ENCODE assay signal across 9 mouse cellular contexts in the genomic region with DNA sequence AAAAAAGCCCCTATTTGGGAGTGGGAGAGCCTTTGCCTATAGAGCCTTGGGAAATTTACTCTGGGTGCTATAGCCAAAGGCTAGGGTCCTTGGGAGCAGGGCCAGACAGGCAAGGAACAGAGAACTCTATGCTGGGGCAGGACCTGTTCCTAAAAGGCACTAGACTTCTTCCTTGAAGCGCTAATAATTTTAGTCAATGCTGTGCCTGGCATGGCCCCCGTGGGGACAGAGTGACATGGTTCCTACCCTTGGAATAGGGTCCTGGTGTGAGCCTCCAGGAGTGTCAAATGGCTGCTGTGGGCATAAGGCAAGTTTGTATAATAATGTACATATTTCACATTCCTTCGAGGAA. TPM values are rescaled to one million over a fixed set of nuclear protein-coding genes. Genes with fewer than 3 reads are reported as not detected.
DNase-seq lines count a peak whose midpoint lies in the region; ATAC-seq and TF ChIP-seq lines count a peak whose summit lies in the region.
"Had no signal": no experiment of that assay in that cellular context is flagged by ENCODE, and none has a peak within 500 bp of the region (broad histone marks: within the 10 kb centered on the region; RNA-seq: fewer than 3 reads in every experiment).

No protein-coding gene starts in this region.

- no peaks in the 10 kb centered on the region for H3K9me3 ChIP-seq in heart, embryonic 12.5 days (replicated peaks)
- peaks cover 4% of the 10 kb centered on the region for H3K9me3 ChIP-seq in CH12.LX (replicated peaks; ENCODE audit: low read length)
- no peaks in the 10 kb centered on the region for H3K9me3 ChIP-seq in forebrain, embryonic 16.5 days (ENCODE audit: control insufficient read depth, low read length)
- no peaks in the 10 kb centered on the region for H3K9me3 ChIP-seq in limb, embryonic 15.5 days

- ATAC-seq in heart, embryonic 12.5 days (ENCODE audit: insufficient number of reproducible peaks, low FRiP score), result no peak
- ATAC-seq in forebrain, embryonic 16.5 days, result no peak
- no peak for ATAC-seq in limb, embryonic 15.5 days (ENCODE audit: insufficient number of reproducible peaks, low FRiP score, low TSS enrichment, low read depth)
- ATAC-seq in cerebellum, adult (ENCODE audit: insufficient number of reproducible peaks, low FRiP score, low TSS enrichment), result no peak

- peaks cover 8% of the 10 kb centered on the region; the same call in 1 of the 2 replicates for H3K4me1 ChIP-seq in heart, embryonic 12.5 days (replicated peaks)
- peaks cover 39 to 64% of the 10 kb centered on the region in 2 experiments for H3K4me1 ChIP-seq in CH12.LX (ENCODE audit: control insufficient read depth in 1 of 2, insufficient read depth in 2 of 2)
- H3K4me1 ChIP-seq in forebrain, embryonic 16.5 days (replicated peaks; ENCODE audit: control insufficient read depth, insufficient read depth, low read length), result 0 out of 2 replicates have a peak, but pooled peaks cover 2% of the 10 kb centered on the region
- H3K4me1 ChIP-seq in limb, embryonic 15.5 days, result peaks cover 18% of the 10 kb centered on the region

- DNase-seq in heart, adult 8-10 months (ENCODE audit: low spot score), result no peak
- no peak for DNase-seq in CH12.LX (ENCODE audit: extremely low read depth)
- no peak for DNase-seq in cerebellum, adult 9-11 months
- DNase-seq in left cerebral cortex, adult 18-20 months (ENCODE audit: low spot score in 2 of 2), result no peak

- dilution Hi-C loops in CH12.LX (cut with MboI; ENCODE audit: extremely low pct_ligation_motif_present, extremely low pct_unique_long_range_greater_than_20kb, low sequenced_read_pairs), result no loop called here

- H3K4me3 ChIP-seq in heart, embryonic 12.5 days, result peak overlapping the region; percentile 52
- H3K4me3 ChIP-seq in CH12.LX (replicated peaks in 1 of 3; ENCODE audit: low read depth in 2 of 3, low read length in 2 of 3, poor library complexity in 1 of 3), result peak overlapping the region in 2 of 3 experiments; percentile 35 to 74
- H3K4me3 ChIP-seq in forebrain, embryonic 16.5 days (replicated peaks; ENCODE audit: low read length), result no peak overlapping the region
- H3K4me3 ChIP-seq in limb, embryonic 15.5 days, result peak overlapping the region; percentile 51

- TF ChIP-seq CTCF in CH12.LX (conservative IDR thresholded peaks at IDR 0.05 in 1 of 2, IDR thresholded peaks at IDR 0.05 in 1 of 2; ENCODE audit: low read depth in 2 of 2, low read length in 2 of 2), result no peak

- no peak for TF ChIP-seq RAD21 in CH12.LX (IDR thresholded peaks at IDR 0.05; ENCODE audit: low read depth, low read length)

- H3K27ac ChIP-seq in heart, embryonic 12.5 days (ENCODE audit: poor library complexity, severe bottlenecking), result no peak overlapping the region
- no peak overlapping the region for H3K27ac ChIP-seq in CH12.LX (ENCODE audit: insufficient read depth, low read depth)
- no peak overlapping the region for H3K27ac ChIP-seq in forebrain, embryonic 16.5 days (ENCODE audit: low read length)
- no peak overlapping the region for H3K27ac ChIP-seq in limb, embryonic 15.5 days

- H3K79me2 ChIP-seq in CH12.LX (replicated peaks; ENCODE audit: control insufficient read depth, extremely low read depth, insufficient read depth, poor library complexity, severe bottlenecking), result peaks cover 8% of the 10 kb centered on the region

- no peak for TF ChIP-seq POLR2A in CH12.LX (IDR thresholded peaks at IDR 0.05; ENCODE audit: low read depth, low read length)

- in situ Hi-C loops in CH12.LX (cut with MboI; ENCODE audit: low pct_ligation_motif_present, low pct_unique_long_range_greater_than_20kb, low sequenced_read_pairs), result no loop called here

- 0 out of 2 replicates have a peak, but pooled peaks cover 9% of the 10 kb centered on the region for H3K36me3 ChIP-seq in heart, embryonic 12.5 days
- peaks cover 25 to 35% of the 10 kb centered on the region in 2 experiments for H3K36me3 ChIP-seq in CH12.LX (replicated peaks in 1 of 2; ENCODE audit: control insufficient read depth in 1 of 2, insufficient read depth in 1 of 2, low read length in 1 of 2)
- H3K36me3 ChIP-seq in forebrain, embryonic 16.5 days (ENCODE audit: control insufficient read depth, insufficient read depth), result no peaks in the 10 kb centered on the region
- H3K36me3 ChIP-seq in limb, embryonic 15.5 days, result peaks cover 6% of the 10 kb centered on the region

- 67% methylated on average over 3 of the region's 3 CpGs for WGBS in heart, embryonic 12.5 days
- WGBS in forebrain, embryonic 16.5 days, result 65% methylated on average over 3 of the region's 3 CpGs
- WGBS in limb, embryonic 15.5 days, result 48% methylated on average over 3 of the region's 3 CpGs

- H3K4me2 ChIP-seq in heart, embryonic 12.5 days, result peak overlapping the region; percentile 69
- peak overlapping the region; percentile 91 for H3K4me2 ChIP-seq in CH12.LX (ENCODE audit: insufficient read depth, low read depth, poor library complexity, severe bottlenecking)
- H3K4me2 ChIP-seq in forebrain, embryonic 16.5 days (ENCODE audit: low read length), result peak overlapping the region; percentile 44; the same call in 1 of the 2 replicates
- peak overlapping the region; percentile 59 for H3K4me2 ChIP-seq in limb, embryonic 15.5 days

- no peak overlapping the region for H3K9ac ChIP-seq in heart, embryonic 12.5 days
- peak overlapping the region; percentile 90 for H3K9ac ChIP-seq in CH12.LX (ENCODE audit: insufficient read depth, low read depth)
- no peak overlapping the region for H3K9ac ChIP-seq in forebrain, embryonic 16.5 days (replicated peaks; ENCODE audit: low read depth, low read length)
- no peak overlapping the region for H3K9ac ChIP-seq in limb, embryonic 15.5 days

- no peaks in the 10 kb centered on the region for H3K27me3 ChIP-seq in heart, embryonic 12.5 days (replicated peaks)
- no peaks in the 10 kb centered on the region for H3K27me3 ChIP-seq in CH12.LX (replicated peaks)
- no peaks in the 10 kb centered on the region for H3K27me3 ChIP-seq in forebrain, embryonic 16.5 days (replicated peaks; ENCODE audit: control insufficient read depth, insufficient read depth, low read length)
- H3K27me3 ChIP-seq in limb, embryonic 15.5 days, result no peaks in the 10 kb centered on the region

- TF ChIP-seq EP300 in CH12.LX (IDR thresholded peaks at IDR 0.05; ENCODE audit: low read length), result no peak

TF ChIP-seq in CH12.LX, 34 proteins besides CTCF, POLR2A, EP300 and RAD21:
- no peak for TF ChIP-seq MAX (IDR thresholded peaks at IDR 0.05; ENCODE audit: low read length)
- 0 out of 2 replicates have a peak, but pooled peaks have one; percentile 11 for TF ChIP-seq MEF2A (IDR thresholded peaks at IDR 0.05; ENCODE audit: borderline replicate concordance, low read depth, low read length)

RNA-seq across cellular contexts. Expression of a gene that starts 0.5 kb away (rescaled TPM):
- polyA plus RNA-seq in heart, embryonic 12.5 days (2016; fragmentation: Nextera tagmentation; extraction: Ambion mirVana), result 1.7 and 1.9 TPM in 2 replicates
- 1 to 10 TPM; 7.9 to 9.5 (median 9.0) TPM for total RNA-seq in heart, adult 8-10 months (2022)
- total RNA-seq in CH12.LX (2012; rRNA removed) (14.8 and 18.3 TPM in 2 replicates), CH12.LX (2014; rRNA removed) (4.8 and 5.6 TPM in 2 replicates)
- polyA plus RNA-seq in CH12.LX (2012; ENCODE audit: insufficient read length, low read depth), result 16.0 and 18.0 TPM in 2 replicates
- 0.42 and 0.51 TPM in 2 replicates for polyA plus RNA-seq in forebrain, embryonic 16.5 days (2015; fragmentation: Nextera tagmentation; extraction: Ambion mirVana)
- polyA plus RNA-seq in limb, embryonic 15.5 days (2015; fragmentation: Nextera tagmentation; extraction: Ambion mirVana), result 1.3 and 1.4 TPM in 2 replicates
- total RNA-seq in left cerebral cortex, adult 18-20 months (2021), result 1 to 10 TPM; 2.7 to 3.2 TPM

RNA-seq across cellular contexts. Expression of a gene that starts 22.5 kb away (rescaled TPM):
- polyA plus RNA-seq in heart, embryonic 12.5 days (2016; fragmentation: Nextera tagmentation; extraction: Ambion mirVana), result not detected in 2 replicates
- not detected for total RNA-seq in heart, adult 8-10 months (2022)
- total RNA-seq in CH12.LX (2012; rRNA removed) (0.25 and 0.59 TPM in 2 replicates), CH12.LX (2014; rRNA removed) (not detected in 2 replicates)
- not detected in 2 replicates for polyA plus RNA-seq in CH12.LX (2012; ENCODE audit: insufficient read length, low read depth)
- not detected in 2 replicates for polyA plus RNA-seq in forebrain, embryonic 16.5 days (2015; fragmentation: Nextera tagmentation; extraction: Ambion mirVana)
- 0.14 and 0.25 TPM in 2 replicates for polyA plus RNA-seq in limb, embryonic 15.5 days (2015; fragmentation: Nextera tagmentation; extraction: Ambion mirVana)
- not detected for total RNA-seq in left cerebral cortex, adult 18-20 months (2021)
- total RNA-seq: hematopoietic stem cell, adult 5-6 weeks had no signal

RNA-seq across cellular contexts. Expression of a gene that starts 29.3 kb away (rescaled TPM):
- 0.23 and 0.32 TPM in 2 replicates for polyA plus RNA-seq in heart, embryonic 12.5 days (2016; fragmentation: Nextera tagmentation; extraction: Ambion mirVana)
- under 1 TPM; 0.30 to 0.46 (median 0.38) TPM for total RNA-seq in heart, adult 8-10 months (2022)
- total RNA-seq in CH12.LX (2012; rRNA removed) (0.08 and 0.17 TPM in 2 replicates), CH12.LX (2014; rRNA removed) (0.13 and 0.14 TPM in 2 replicates)
- polyA plus RNA-seq in CH12.LX (2012; ENCODE audit: insufficient read length, low read depth), result 0.41 TPM in 1 of 2 replicates, not detected in the other
- polyA plus RNA-seq in forebrain, embryonic 16.5 days (2015; fragmentation: Nextera tagmentation; extraction: Ambion mirVana), result 0.08 and 0.09 TPM in 2 replicates
- polyA plus RNA-seq in limb, embryonic 15.5 days (2015; fragmentation: Nextera tagmentation; extraction: Ambion mirVana), result 0.26 and 0.41 TPM in 2 replicates
- total RNA-seq in left cerebral cortex, adult 18-20 months (2021), result under 1 TPM; 0.33 to 0.46 TPM
- total RNA-seq: hematopoietic stem cell, adult 5-6 weeks had no signal

RNA-seq across cellular contexts. Expression of a gene that starts 39.7 kb away (rescaled TPM):
- polyA plus RNA-seq in heart, embryonic 12.5 days (2016; fragmentation: Nextera tagmentation; extraction: Ambion mirVana), result not detected in 2 replicates
- not detected for total RNA-seq in heart, adult 8-10 months (2022)
- 0.04 and 0.17 TPM in 2 replicates for total RNA-seq in CH12.LX (2012; rRNA removed)
- 0.05 TPM in 1 of 2 replicates, not detected in the other for total RNA-seq in CH12.LX (2014; rRNA removed)
- polyA plus RNA-seq in CH12.LX (2012; ENCODE audit: insufficient read length, low read depth), result 0.07 and 0.09 TPM in 2 replicates
- not detected in 2 replicates for polyA plus RNA-seq in forebrain, embryonic 16.5 days (2015; fragmentation: Nextera tagmentation; extraction: Ambion mirVana)
- 2.1 and 2.2 TPM in 2 replicates for polyA plus RNA-seq in limb, embryonic 15.5 days (2015; fragmentation: Nextera tagmentation; extraction: Ambion mirVana)
- total RNA-seq in left cerebral cortex, adult 18-20 months (2021), result not detected
- total RNA-seq: hematopoietic stem cell, adult 5-6 weeks had no signal

RNA-seq across cellular contexts. Expression of a gene that starts 45.5 kb away (rescaled TPM):
- polyA plus RNA-seq in heart, embryonic 12.5 days (2016; fragmentation: Nextera tagmentation; extraction: Ambion mirVana), result 10.3 and 10.7 TPM in 2 replicates
- 1 to 10 TPM; 6.9 to 8.8 (median 7.7) TPM for total RNA-seq in heart, adult 8-10 months (2022)
- total RNA-seq in CH12.LX (2012; rRNA removed) (14.2 and 17.3 TPM in 2 replicates), CH12.LX (2014; rRNA removed) (11.1 and 11.6 TPM in 2 replicates)
- 20.4 and 20.7 TPM in 2 replicates for polyA plus RNA-seq in CH12.LX (2012; ENCODE audit: insufficient read length, low read depth)
- 22.0 and 22.7 TPM in 2 replicates for polyA plus RNA-seq in forebrain, embryonic 16.5 days (2015; fragmentation: Nextera tagmentation; extraction: Ambion mirVana)
- polyA plus RNA-seq in limb, embryonic 15.5 days (2015; fragmentation: Nextera tagmentation; extraction: Ambion mirVana), result 14.1 and 15.1 TPM in 2 replicates
- 10 to 100 TPM; 23.9 to 25.8 TPM for total RNA-seq in left cerebral cortex, adult 18-20 months (2021)
